Mouse (Mus musculus) MEL (cell line): ENCODE measurements around the gene Morc3.

Experiments
- CHD1 ChIP-seq: IDR thresholded peaks from 2 replicates; pipeline ENCODE4 v1.6.1; 2012; ENCODE audit warnings: low read depth, mild to moderate bottlenecking, inconsistent platforms, low read length, improper control_type of control experiment
- CTCF ChIP-seq, 3 experiments: IDR thresholded peaks in 2 of 3; conservative IDR thresholded peaks in 1 of 3; 2 replicates each; pipeline ENCODE4 v1.5.1; 2011 to 2012; ENCODE audit warnings: low read length in 3 of 3, low read depth in 2 of 3, mild to moderate bottlenecking in 2 of 3, improper control_type of control experiment in 1 of 3, inconsistent platforms in 1 of 3, mixed read lengths in 1 of 3, moderate library complexity in 1 of 3; ENCODE audit not compliant: control insufficient read depth in 1 of 3, insufficient read depth in 1 of 3, poor library complexity in 1 of 3, severe bottlenecking in 1 of 3
- GATA1 ChIP-seq: IDR thresholded peaks from 2 replicates; pipeline ENCODE4 v1.6.1; 2011; ENCODE audit warnings: low read depth, low read length, improper control_type of control experiment
- MAFK ChIP-seq: IDR thresholded peaks from 2 replicates; pipeline ENCODE4 v1.6.1; 2011; ENCODE audit warnings: low read depth, mild to moderate bottlenecking, low read length, improper control_type of control experiment, borderline replicate concordance
- MAX ChIP-seq: IDR thresholded peaks from 2 replicates; pipeline ENCODE4 v1.6.1; 2011; ENCODE audit warnings: low read length, improper control_type of control experiment
- POLR2A ChIP-seq, 2 experiments: IDR thresholded peaks; 2 replicates each; pipeline ENCODE4 v1.6.1; 2011 to 2012; ENCODE audit warnings: low read length in 2 of 2, mild to moderate bottlenecking in 2 of 2, control low read depth in 1 of 2, improper control_type of control experiment in 1 of 2, low read depth in 1 of 2, moderate library complexity in 1 of 2; ENCODE audit not compliant: control insufficient read depth in 1 of 2, insufficient read depth in 1 of 2, poor library complexity in 1 of 2
- TBP ChIP-seq: IDR thresholded peaks from 2 replicates; pipeline ENCODE4 v1.8.0; 2011; ENCODE audit warnings: low read depth, low read length, improper control_type of control experiment
- TCF12 ChIP-seq: IDR thresholded peaks from 2 replicates; pipeline ENCODE4 v1.6.1; 2014; ENCODE audit warnings: low read depth, mild to moderate bottlenecking, inconsistent platforms, low read length, improper control_type of control experiment, moderate library complexity
- ZC3H11A ChIP-seq: IDR thresholded peaks from 2 replicates; pipeline ENCODE4 v1.6.1; 2012; ENCODE audit warnings: low read depth, mild to moderate bottlenecking, inconsistent platforms, low read length, improper control_type of control experiment
- ZMIZ1 ChIP-seq: IDR thresholded peaks from 2 replicates; pipeline ENCODE4 v1.6.1; 2012; ENCODE audit warnings: low read depth, mild to moderate bottlenecking, inconsistent platforms, low read length, improper control_type of control experiment, moderate library complexity
- ZNF384 ChIP-seq: IDR thresholded peaks from 2 replicates; pipeline ENCODE4 v1.6.1; 2012; ENCODE audit warnings: low read depth, mild to moderate bottlenecking, inconsistent platforms, low read length, improper control_type of control experiment

DNA sequence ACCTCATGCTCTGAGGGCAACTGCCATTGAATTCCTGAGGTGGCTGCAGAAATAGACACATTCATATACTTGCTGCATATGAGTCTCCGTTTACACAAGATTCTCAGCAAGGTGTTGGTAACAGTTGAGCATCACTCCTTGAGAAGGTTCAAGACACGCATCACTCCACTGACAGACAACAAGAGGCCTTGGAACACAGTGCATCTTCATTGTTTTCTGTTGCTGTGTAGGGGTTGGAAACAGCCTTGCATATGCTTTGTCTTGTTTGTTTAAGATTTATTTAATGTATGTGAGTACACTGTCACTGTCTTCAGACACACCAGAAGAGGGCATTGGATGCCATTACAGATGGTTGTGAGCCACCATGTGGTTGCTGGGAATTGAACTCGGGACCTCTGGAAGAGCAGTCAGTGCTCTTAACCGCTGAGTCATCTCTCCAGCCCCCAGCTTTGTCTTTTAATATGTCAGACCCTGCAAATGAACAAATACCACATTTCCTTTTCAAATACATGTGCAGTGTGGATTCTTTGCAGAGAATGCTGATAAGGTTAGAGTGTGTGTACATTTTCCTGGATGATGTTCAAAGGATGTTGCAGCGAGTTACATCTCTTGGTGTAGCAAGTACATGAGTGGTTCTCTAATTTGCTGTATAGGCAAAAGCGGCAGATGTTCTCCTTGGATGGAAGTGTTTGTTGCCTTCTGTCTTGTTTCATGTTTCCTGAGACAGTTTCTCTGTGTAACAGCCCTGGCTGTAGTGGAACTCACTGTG lies 45.9 kb downstream of the Morc3 start:
- TF ChIP-seq CTCF (IDR thresholded peaks at IDR 0.05 in 2 of 3, conservative IDR thresholded peaks at IDR 0.05 in 1 of 3; ENCODE audit: control insufficient read depth in 1 of 3, insufficient read depth in 1 of 3, low read depth in 2 of 3, low read length in 3 of 3, poor library complexity in 1 of 3, severe bottlenecking in 1 of 3) (no peak), ZMIZ1 (no peak), TBP (no peak), CHD1 (no peak), POLR2A (IDR thresholded peaks at IDR 0.05; ENCODE audit: control insufficient read depth in 1 of 2, insufficient read depth in 1 of 2, low read depth in 1 of 2, low read length in 2 of 2, poor library complexity in 1 of 2) (0 out of 4 replicates have a peak, but pooled peaks of 1 of the 2 experiments have one; percentile 16), GATA1 (no peak), ZC3H11A (no peak), ZNF384 (no peak), TCF12 (no peak), MAX (no peak), MAFK (no peak)
